Mouse (Mus musculus) neural tube, embryonic 14.5 days (tissue): ENCODE measurements around the gene Tulp1. TPM values are rescaled to one million over a fixed set of nuclear protein-coding genes. Genes with fewer than 3 reads are reported as not detected.
A peak's percentile ranks its signal among the peaks of the same experiment; 100 is the strongest.
"Not testable (repeated sequence)": the region's sequence is repeated elsewhere in the genome, so short reads cannot be mapped to it uniquely, and the experiment has no call there.

Experiments used
- ATAC-seq: fragments of 200-750 bp; cut with Nextera tagmentation; 2 replicates; pipeline ENCODE4 v1.8.0; 2017; ENCODE audit warnings: low read depth, mild to moderate bottlenecking, moderate TSS enrichment, moderate library complexity
- H3K27ac ChIP-seq: fragments of 300-500 bp; sonication (generic); 2 replicates; pipeline ENCODE4 v1.5.1; 2014; ENCODE audit warnings: low read depth, mild to moderate bottlenecking, control low read depth, low read length, moderate library complexity, mixed read lengths
- H3K27me3 ChIP-seq: fragments of 300-500 bp; sonication (generic); 2 replicates; pipeline ENCODE4 v1.6.1; 2014; ENCODE audit warnings: low read length; ENCODE audit not compliant: control insufficient read depth, insufficient read depth
- H3K36me3 ChIP-seq: fragments of 300-500 bp; sonication (generic); 2 replicates; pipeline ENCODE4 v1.6.1; 2014; ENCODE audit warnings: low read length, mixed read lengths; ENCODE audit not compliant: control insufficient read depth, insufficient read depth
- H3K4me1 ChIP-seq: fragments of 300-500 bp; sonication (generic); 2 replicates; pipeline ENCODE4 v1.6.1; 2014; ENCODE audit warnings: low read length; ENCODE audit not compliant: control insufficient read depth, insufficient read depth
- H3K4me2 ChIP-seq: fragments of 300-500 bp; sonication (generic); 2 replicates; pipeline ENCODE4 v1.6.1; 2014; ENCODE audit warnings: mild to moderate bottlenecking, low read depth, low read length, control low read depth
- H3K4me3 ChIP-seq: fragments of 300-500 bp; sonication (generic); 2 replicates; pipeline ENCODE4 v1.5.1; 2014; ENCODE audit warnings: low read depth, low read length, control low read depth, mixed read lengths
- H3K9ac ChIP-seq: fragments of 300-500 bp; sonication (generic); replicated peaks from 2 replicates; pipeline ENCODE4 v1.6.1; 2014; ENCODE audit warnings: low read depth, mild to moderate bottlenecking, control low read depth, low read length, mixed read lengths
- H3K9me3 ChIP-seq: fragments of 300-500 bp; sonication (generic); 2 replicates; pipeline ENCODE4 v1.6.1; 2016; ENCODE audit warnings: low read length; ENCODE audit not compliant: control insufficient read depth
- WGBS: fragments of 180-500 bp; shearing (Covaris S2); extraction: QIAGEN DNeasy Blood & Tissue Kit; methylation state at CpG from one replicate; pipeline ENCODE4 v1.1.7; 2014; 5-methylcytosine and 5-hydroxymethylcytosine counted together
- polyA plus RNA-seq: library from polyadenylated mRNA; unstranded; fragments of >200 nt; fragmentation: Nextera tagmentation; extraction: Ambion mirVana; gene quantifications from 2 replicates; pipeline ENCODE4 v1.2.1, GENCODE M21; 2014

The Tulp1 gene
- polyA plus RNA-seq, 1 experiment from 2014 or later: 0.66 TPM

DNA sequence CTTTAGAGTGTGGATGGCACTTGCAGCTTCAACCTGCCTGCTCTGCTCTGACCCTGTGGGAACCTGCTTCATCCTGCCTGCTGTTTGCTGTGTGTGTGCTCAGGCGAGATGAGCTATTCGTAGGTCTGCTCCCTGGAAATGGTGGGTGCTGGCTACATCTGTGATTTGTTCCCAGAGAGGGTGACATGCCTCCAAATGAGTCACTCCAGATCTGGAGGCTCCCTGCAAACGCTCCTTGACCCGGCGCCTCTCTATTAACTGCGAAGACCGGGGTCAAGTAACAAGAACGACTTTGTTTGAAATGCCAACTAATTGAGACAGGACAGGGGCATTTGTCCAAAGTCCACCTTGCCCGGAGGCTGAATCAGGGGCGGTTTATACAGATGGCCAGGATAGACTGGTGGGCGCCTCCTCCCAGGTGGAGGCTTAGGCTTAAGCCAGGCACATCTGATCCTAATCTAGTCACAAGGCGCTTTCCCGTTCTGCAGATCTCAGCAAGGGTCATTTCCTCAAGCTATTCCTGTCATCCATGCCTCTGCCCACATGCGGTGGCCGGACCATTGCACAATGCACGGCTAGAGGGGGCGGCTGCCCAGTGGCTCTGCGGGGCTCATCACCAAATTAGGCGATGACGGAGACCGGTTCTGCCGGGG lies 37.2 kb downstream of the Tulp1 start:
- Histone ChIP-seq H3K9ac (peak overlapping the region; percentile 83), H3K4me1 (peaks cover 16% of the 10 kb centered on the region), H3K4me2 (peak overlapping the region; percentile 79), H3K9me3 (no peaks in the 10 kb centered on the region), H3K36me3 (peaks cover 18% of the 10 kb centered on the region; the same call in 1 of the 2 replicates), H3K27ac (peak overlapping the region; percentile 91), H3K4me3 (peak overlapping the region; percentile 65), H3K27me3 (no peaks in the 10 kb centered on the region)
- no peak; the same call in 1 of the 2 replicates for ATAC-seq
- WGBS: 12% methylated on average over 22 of the region's 22 CpGs

DNA sequence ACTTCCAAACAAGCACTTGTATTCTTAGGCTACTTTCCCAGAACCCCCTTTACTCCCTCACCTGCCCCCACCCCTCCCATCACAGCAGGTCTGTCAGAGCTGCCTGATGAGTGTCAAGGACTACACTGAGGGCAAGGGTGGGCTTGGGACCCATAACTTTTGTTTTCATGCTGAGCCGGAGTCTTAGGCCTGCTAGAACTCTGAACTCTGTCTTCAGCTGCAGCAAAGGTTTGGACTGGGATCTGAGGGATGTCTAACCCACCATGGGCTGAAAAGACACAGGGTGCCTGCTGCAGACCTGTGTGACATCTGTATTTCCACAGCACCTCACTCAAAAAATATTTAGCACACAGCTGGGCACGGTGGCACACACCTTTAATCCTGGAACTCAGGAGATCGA lies 38.1 kb downstream of the Tulp1 start:
- Histone ChIP-seq H3K27ac (no peak overlapping the region), H3K4me1 (peaks cover 16% of the 10 kb centered on the region), H3K9ac (no peak overlapping the region), H3K36me3 (peaks cover 18% of the 10 kb centered on the region; the same call in 1 of the 2 replicates), H3K27me3 (no peaks in the 10 kb centered on the region), H3K4me2 (no peak overlapping the region), H3K4me3 (no peak overlapping the region), H3K9me3 (no peaks in the 10 kb centered on the region)
- 87% methylated on average over 3 of the region's 3 CpGs for WGBS
- ATAC-seq: no peak

- no peak overlapping the region for H3K27ac ChIP-seq
- no peak overlapping the region for H3K4me3 ChIP-seq
- no peak overlapping the region for H3K4me2 ChIP-seq
- H3K9ac ChIP-seq: no peak overlapping the region
- no peaks in the 10 kb centered on the region for H3K9me3 ChIP-seq
- WGBS: 94% methylated on average over 8 of the region's 8 CpGs
- ATAC-seq: no peak
- no peaks in the 10 kb centered on the region for H3K27me3 ChIP-seq
- peaks cover 16% of the 10 kb centered on the region for H3K4me1 ChIP-seq
- peaks cover 13% of the 10 kb centered on the region; the same call in 1 of the 2 replicates for H3K36me3 ChIP-seq
Measured at GRCm38 (mm10) chr17:28325751-28326150, 39.3 kb downstream of the Tulp1 start.

- 97% methylated on average over 7 of the region's 7 CpGs for WGBS
- H3K36me3 ChIP-seq, ATAC-seq: not testable (repeated sequence)
Measured at GRCm38 (mm10) chr17:28324416-28324815, 40.6 kb downstream of the Tulp1 start.

GRCm38 (mm10) chr17:28323786-28324185 lies 41.2 kb downstream of the Tulp1 start:
- no peaks in the 10 kb centered on the region for H3K27me3 ChIP-seq
- H3K4me3 ChIP-seq: no peak overlapping the region
- 93% methylated on average over 8 of the region's 8 CpGs for WGBS
- H3K9ac ChIP-seq: no peak overlapping the region
- no peak overlapping the region for H3K27ac ChIP-seq
- H3K4me2 ChIP-seq: no peak overlapping the region
- H3K36me3 ChIP-seq: peaks cover 9% of the 10 kb centered on the region; the same call in 1 of the 2 replicates
- H3K9me3 ChIP-seq: no peaks in the 10 kb centered on the region
- peaks cover 7% of the 10 kb centered on the region; the same call in 1 of the 2 replicates for H3K4me1 ChIP-seq
- ATAC-seq: no peak

More at GRCm38 (mm10) chr17:28324416-28324815, 40.6 kb downstream of the Tulp1 start:
- H3K4me3 ChIP-seq, H3K4me2 ChIP-seq, H3K4me1 ChIP-seq, H3K9ac ChIP-seq, H3K27ac ChIP-seq, H3K9me3 ChIP-seq, H3K27me3 ChIP-seq: not testable (repeated sequence)

DNA sequence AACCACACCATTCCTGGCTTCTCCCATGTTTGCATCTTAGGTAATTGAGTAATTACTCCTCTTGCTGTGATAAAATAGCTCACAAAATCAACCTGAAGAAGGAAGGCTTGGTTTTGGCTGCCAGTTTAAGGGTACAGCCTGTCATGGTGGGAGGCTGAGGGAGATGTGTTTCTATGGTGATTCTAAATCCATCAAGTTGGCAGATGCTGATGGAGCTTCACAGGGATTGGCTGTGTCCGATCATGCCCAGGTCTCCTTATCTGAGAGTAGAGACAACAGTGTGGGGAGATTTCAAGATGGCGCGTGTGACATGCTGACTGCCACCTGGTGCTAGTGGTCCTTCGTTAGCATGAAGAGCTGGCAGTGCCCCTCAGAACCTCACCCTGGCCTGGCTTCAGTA lies 43.3 kb downstream of the Tulp1 start:
- no peak for ATAC-seq
- Histone ChIP-seq H3K9ac (no peak overlapping the region), H3K4me1 (no peaks in the 10 kb centered on the region), H3K27me3 (no peaks in the 10 kb centered on the region), H3K27ac (no peak overlapping the region), H3K9me3 (no peaks in the 10 kb centered on the region), H3K4me2 (no peak overlapping the region), H3K36me3 (peaks cover 15% of the 10 kb centered on the region), H3K4me3 (no peak overlapping the region)
- 97% methylated on average over 4 of the region's 4 CpGs for WGBS

DNA sequence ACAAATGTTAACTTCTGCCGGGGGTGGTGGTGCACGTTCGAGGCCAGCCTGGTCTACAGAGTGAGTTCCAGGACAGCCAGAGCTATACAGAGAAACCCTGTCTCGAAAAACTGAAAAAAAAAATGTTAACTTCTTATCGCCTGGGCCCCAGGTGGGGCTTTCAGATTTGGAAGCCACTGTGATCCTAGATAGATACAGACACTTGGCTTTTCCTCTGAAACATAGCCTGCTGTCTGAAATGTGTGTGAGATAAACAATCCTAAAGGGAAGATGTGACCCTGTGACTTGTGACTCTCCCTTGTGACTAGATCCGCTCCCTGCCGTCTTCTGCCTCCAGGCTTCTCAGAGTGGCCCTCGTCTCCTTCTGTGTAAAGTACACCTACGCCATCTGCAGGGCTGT lies 47.3 kb downstream of the Tulp1 start:
- H3K36me3 ChIP-seq: peaks cover 13% of the 10 kb centered on the region
- 0 out of 2 replicates have a peak, but pooled peaks cover 4% of the 10 kb centered on the region for H3K4me1 ChIP-seq
- no peak overlapping the region for H3K9ac ChIP-seq
- H3K9me3 ChIP-seq: no peaks in the 10 kb centered on the region
- H3K27me3 ChIP-seq: no peaks in the 10 kb centered on the region
- no peak overlapping the region for H3K4me3 ChIP-seq
- no peak for ATAC-seq
- H3K4me2 ChIP-seq: no peak overlapping the region
- no peak overlapping the region for H3K27ac ChIP-seq
- WGBS: 90% methylated on average over 9 of the region's 9 CpGs

DNA sequence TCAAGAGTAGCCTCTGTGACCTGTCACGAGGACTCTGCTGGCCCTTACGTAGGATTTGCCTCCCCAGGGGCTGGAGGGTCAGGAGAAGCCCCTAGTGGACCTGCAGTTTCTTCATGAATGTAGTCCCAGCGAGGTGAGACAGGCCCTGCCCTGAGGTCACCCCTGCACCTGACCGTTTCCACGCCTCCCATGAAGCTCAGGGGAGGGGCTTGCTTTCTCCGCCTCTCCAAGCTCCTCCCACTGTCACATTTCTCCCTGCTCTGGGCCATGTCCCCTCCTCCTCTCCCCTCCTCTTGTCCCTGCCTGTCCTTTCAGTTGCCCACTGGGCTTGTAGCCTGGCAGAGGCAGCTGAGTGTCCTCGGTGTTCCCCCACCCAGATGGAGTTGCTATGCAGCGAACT lies 47.9 kb downstream of the Tulp1 start:
- no peak overlapping the region for H3K27ac ChIP-seq
- no peaks in the 10 kb centered on the region for H3K27me3 ChIP-seq
- no peaks in the 10 kb centered on the region for H3K9me3 ChIP-seq
- peaks cover 13% of the 10 kb centered on the region for H3K36me3 ChIP-seq
- H3K4me1 ChIP-seq: 0 out of 2 replicates have a peak, but pooled peaks cover 4% of the 10 kb centered on the region
- no peak overlapping the region for H3K4me3 ChIP-seq
- no peak for ATAC-seq
- no peak overlapping the region for H3K9ac ChIP-seq
- 60% methylated on average over 8 of the region's 8 CpGs for WGBS
- no peak overlapping the region for H3K4me2 ChIP-seq

- Histone ChIP-seq H3K9me3 (no peaks in the 10 kb centered on the region), H3K9ac (no peak overlapping the region), H3K4me1 (0 out of 2 replicates have a peak, but pooled peaks cover 4% of the 10 kb centered on the region), H3K4me2 (no peak overlapping the region), H3K4me3 (no peak overlapping the region), H3K27ac (no peak overlapping the region), H3K27me3 (no peaks in the 10 kb centered on the region), H3K36me3 (peaks cover 13% of the 10 kb centered on the region)
- ATAC-seq: no peak
- WGBS: 94% methylated on average over 9 of the region's 9 CpGs
Measured at GRCm38 (mm10) chr17:28316476-28316875, 48.5 kb downstream of the Tulp1 start.
